In genomic region chr15:78588900-78589299, GRCm38 (mm10) we compare ENCODE assay signal across 16 mouse cellular contexts. TPM values are rescaled to one million over a fixed set of nuclear protein-coding genes. Genes with fewer than 3 reads are reported as not detected.
A peak's percentile ranks its signal among the peaks of the same experiment; 100 is the strongest.
DNase-seq lines count a peak whose midpoint lies in the region; ATAC-seq lines count a peak whose summit lies in the region.
"Had no signal": no experiment of that assay in that cellular context is flagged by ENCODE, and none has a peak within 500 bp of the region (broad histone marks: within the 10 kb centered on the region; RNA-seq: fewer than 3 reads in every experiment).

No protein-coding gene starts in this region.

- peaks cover 16% of the 10 kb centered on the region for H3K4me1 ChIP-seq in liver, embryonic 15.5 days (replicated peaks)
- H3K4me1 ChIP-seq: limb, embryonic 12.5 days had no signal

- peak; percentile 50 for DNase-seq in layer of hippocampus, adult 11-12 months (ENCODE audit: low spot score)
- no peak for DNase-seq in layer of hippocampus, postnatal 14 days (ENCODE audit: low spot score in 2 of 2)
- DNase-seq in natural killer cell, adult 2 months (ENCODE audit: low spot score in 2 of 2): peak; percentile 75 to 78
- DNase-seq in thymus, adult 18-20 months: no peak
- no peak for DNase-seq in gastrocnemius, adult 8-10 months (ENCODE audit: low spot score in 2 of 2)
- DNase-seq in ovary, postnatal 10 days (ENCODE audit: low spot score): no peak
- DNase-seq: midbrain, embryonic 14.5 days; thymus, adult 2 months had no signal

- H3K27me3 ChIP-seq in liver, embryonic 15.5 days: no peaks in the 10 kb centered on the region
- H3K27me3 ChIP-seq: embryonic facial prominence, embryonic 15.5 days; neural tube, embryonic 15.5 days had no signal

- ATAC-seq in CD4-positive, CD25-positive, alpha-beta regulatory T cell, adult 4 months: peak; percentile 18
- peak; percentile 38; the same call in 1 of the 2 replicates for ATAC-seq in liver, embryonic 15.5 days (ENCODE audit: insufficient read depth)
- ATAC-seq: Patski had no signal

- H3K36me3 ChIP-seq in liver, embryonic 15.5 days (replicated peaks): no peaks in the 10 kb centered on the region
- H3K36me3 ChIP-seq: embryonic facial prominence, embryonic 15.5 days; limb, embryonic 12.5 days; neural tube, embryonic 15.5 days had no signal

- no peak overlapping the region for H3K27ac ChIP-seq in liver, embryonic 15.5 days (replicated peaks)
- H3K27ac ChIP-seq: embryonic facial prominence, embryonic 15.5 days; heart, adult 2 months; hindbrain, embryonic 14.5 days; limb, embryonic 12.5 days; neural tube, embryonic 15.5 days had no signal

- WGBS in liver, embryonic 15.5 days (ENCODE audit: insufficient replicate concordance): 39% methylated on average over 4 of the region's 4 CpGs

- no peaks in the 10 kb centered on the region for H3K9me3 ChIP-seq in liver, embryonic 15.5 days (replicated peaks)
- H3K9me3 ChIP-seq: embryonic facial prominence, embryonic 15.5 days; neural tube, embryonic 15.5 days had no signal

- no peak overlapping the region for H3K4me3 ChIP-seq in liver, embryonic 15.5 days (replicated peaks)
- H3K4me3 ChIP-seq: embryonic facial prominence, embryonic 15.5 days; heart, adult 2 months; limb, embryonic 12.5 days; neural tube, embryonic 15.5 days had no signal

- no peak overlapping the region for H3K4me2 ChIP-seq in liver, embryonic 15.5 days
- H3K4me2 ChIP-seq: embryonic facial prominence, embryonic 15.5 days; hindbrain, embryonic 14.5 days; limb, embryonic 12.5 days; neural tube, embryonic 15.5 days had no signal

- H3K9ac ChIP-seq in liver, embryonic 15.5 days: no peak overlapping the region
- H3K9ac ChIP-seq: embryonic facial prominence, embryonic 15.5 days; hindbrain, embryonic 14.5 days; limb, embryonic 12.5 days; neural tube, embryonic 15.5 days had no signal

RNA-seq across cellular contexts. Expression of gene Cyth4, which starts 7.9 kb away (rescaled TPM):
- total RNA-seq in layer of hippocampus, postnatal 14 days (2021): 10 to 100 TPM; 16.9 to 18.0 TPM
- 100 to 1,000 TPM; 299 to 603 TPM for polyA plus RNA-seq in CD4-positive, CD25-positive, alpha-beta regulatory T cell, adult 4 months (2017; shearing (Covaris generic))
- polyA plus RNA-seq in liver, embryonic 15.5 days (2015; fragmentation: Nextera tagmentation; extraction: Ambion mirVana): 13.5 and 14.7 TPM in 2 replicates
- 1 to 10 TPM in 2 of 4 experiments, under 1 TPM in 2; 0.80 to 1.9 (median 1.1) TPM for total RNA-seq in gastrocnemius, adult 8-10 months (2022)

RNA-seq across cellular contexts. Expression of gene Rac2, which starts 16.3 kb away (rescaled TPM):
- total RNA-seq in layer of hippocampus, postnatal 14 days (2021): 1 to 10 TPM; 2.5 to 3.5 TPM
- 1,000 to 10,000 TPM; 2,983 to 4,093 TPM for polyA plus RNA-seq in CD4-positive, CD25-positive, alpha-beta regulatory T cell, adult 4 months (2017; shearing (Covaris generic))
- 123 and 130 TPM in 2 replicates for polyA plus RNA-seq in liver, embryonic 15.5 days (2015; fragmentation: Nextera tagmentation; extraction: Ambion mirVana)
- 1 to 10 TPM in 2 of 4 experiments, not detected in 2; 1.1 to 1.3 TPM for total RNA-seq in gastrocnemius, adult 8-10 months (2022)
- polyA plus RNA-seq: Patski had no signal

RNA-seq across cellular contexts. Expression of gene Sstr3, which starts 44.4 kb away (rescaled TPM):
- 10 to 100 TPM; 22.9 to 23.9 TPM for total RNA-seq in layer of hippocampus, postnatal 14 days (2021)
- polyA plus RNA-seq in CD4-positive, CD25-positive, alpha-beta regulatory T cell, adult 4 months (2017; shearing (Covaris generic)): not detected
- not detected in 2 replicates for polyA plus RNA-seq in liver, embryonic 15.5 days (2015; fragmentation: Nextera tagmentation; extraction: Ambion mirVana)
- total RNA-seq in gastrocnemius, adult 8-10 months (2022): not detected
- total RNA-seq: heart, adult 2 months had no signal
- polyA plus RNA-seq: embryonic facial prominence, embryonic 15.5 days; heart, adult 2 months had no signal

RNA-seq across cellular contexts. Expression of gene C1qtnf6, which starts 57.7 kb away (rescaled TPM):
- 10 to 100 TPM; 10.8 to 12.0 TPM for total RNA-seq in layer of hippocampus, postnatal 14 days (2021)
- 10 to 100 TPM; 10.2 to 14.3 TPM for polyA plus RNA-seq in CD4-positive, CD25-positive, alpha-beta regulatory T cell, adult 4 months (2017; shearing (Covaris generic))
- polyA plus RNA-seq in liver, embryonic 15.5 days (2015; fragmentation: Nextera tagmentation; extraction: Ambion mirVana): 3.8 and 4.4 TPM in 2 replicates
- 1 to 10 TPM in 3 of 4 experiments, under 1 TPM in 1; 0.82 to 2.9 (median 1.6) TPM for total RNA-seq in gastrocnemius, adult 8-10 months (2022)

Comparison
In these comparisons a context has a peak if more than half of its experiments do, and no peak if none do; other contexts are left out.
1. DNase-seq: peak in layer of hippocampus, adult 11-12 months (single experiment) and natural killer cell, adult 2 months (2 of 2); none in layer of hippocampus, postnatal 14 days (0 of 2), thymus, adult 18-20 months (0 of 2), gastrocnemius, adult 8-10 months (0 of 2) and ovary, postnatal 10 days (single experiment).
2. RNA of gene Cyth4, which starts 7.9 kb away (total RNA-seq): 16.9 to 18.0 TPM in layer of hippocampus, postnatal 14 days; 0.80 to 1.9 TPM in gastrocnemius, adult 8-10 months; every median in the first group is over 4 times any median in the second.
3. RNA of gene Sstr3, which starts 44.4 kb away (total RNA-seq): 22.9 to 23.9 TPM in layer of hippocampus, postnatal 14 days; not detected in gastrocnemius, adult 8-10 months; every median in the first group is over 10 times any median in the second.